7 mouse cellular contexts compared by ENCODE assay signal in the genomic region with DNA sequence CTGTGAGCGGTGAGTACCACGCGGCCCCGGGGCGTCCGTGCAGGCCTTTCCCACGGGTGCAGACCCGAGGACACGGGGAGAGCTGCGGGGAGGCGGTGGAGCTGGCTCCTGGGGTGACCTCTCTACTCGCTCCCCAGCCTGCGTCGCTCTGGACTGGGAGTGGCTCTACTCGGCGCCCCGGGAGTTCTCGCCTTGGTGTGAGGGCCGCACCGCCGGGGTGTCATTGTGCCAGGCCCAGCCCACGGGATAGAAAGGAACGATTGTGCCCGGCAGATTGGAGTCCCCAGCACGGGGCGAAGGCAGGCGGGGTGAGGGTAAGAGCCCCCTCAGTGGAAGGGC. TPM values are rescaled to one million over a fixed set of nuclear protein-coding genes. Genes with fewer than 3 reads are reported as not detected.
DNase-seq lines count a peak whose midpoint lies in the region; ATAC-seq and TF ChIP-seq lines count a peak whose summit lies in the region.

No protein-coding gene starts in this region.

- no peak for DNase-seq in lung, embryonic 14.5 days
- DNase-seq in lung, adult 18-20 months, result no peak
- DNase-seq in limb, embryonic 11.5 days (ENCODE audit: low spot score), result no peak
- no peak for DNase-seq in gastrocnemius, postnatal 10 days

- H3K27me3 ChIP-seq in lung, embryonic 14.5 days (ENCODE audit: insufficient read depth, low read length), result no peaks in the 10 kb centered on the region
- H3K27me3 ChIP-seq in limb, embryonic 11.5 days (ENCODE audit: control insufficient read depth, insufficient read depth, low read length), result no peaks in the 10 kb centered on the region

- H3K9ac ChIP-seq in lung, embryonic 14.5 days, result peak overlapping the region; percentile 76
- peak overlapping the region; percentile 78 for H3K9ac ChIP-seq in limb, embryonic 11.5 days (ENCODE audit: low read length)

- peak overlapping the region; percentile 76 for H3K4me2 ChIP-seq in lung, embryonic 14.5 days
- H3K4me2 ChIP-seq in limb, embryonic 11.5 days (ENCODE audit: low read depth, severe bottlenecking), result peak overlapping the region; percentile 78

- no peaks in the 10 kb centered on the region for H3K9me3 ChIP-seq in lung, embryonic 14.5 days (ENCODE audit: low read depth, low read length)
- no peaks in the 10 kb centered on the region for H3K9me3 ChIP-seq in limb, embryonic 11.5 days (ENCODE audit: control insufficient read depth, low read length)

- peaks cover 9% of the 10 kb centered on the region; the same call in 1 of the 2 replicates for H3K4me1 ChIP-seq in lung, embryonic 14.5 days (ENCODE audit: insufficient read depth)
- peaks cover 5% of the 10 kb centered on the region for H3K4me1 ChIP-seq in embryonic fibroblast, embryonic 13.5 days (ENCODE audit: control insufficient read depth, insufficient read depth, low read length)
- no peaks in the 10 kb centered on the region for H3K4me1 ChIP-seq in limb, embryonic 11.5 days (ENCODE audit: control insufficient read depth, insufficient read depth, low read length)
- H3K4me1 ChIP-seq in olfactory bulb, adult 2 months (ENCODE audit: control insufficient read depth, insufficient read depth, low read length), result peaks cover 2% of the 10 kb centered on the region

- WGBS in lung, embryonic 14.5 days, result 0% methylated on average over 26 of the region's 27 CpGs
- WGBS in limb, embryonic 11.5 days, result under 1% methylated on average over 27 of the region's 27 CpGs
- under 1% methylated on average over 27 of the region's 27 CpGs for WGBS in olfactory bulb, adult 2 months

- peak overlapping the region; percentile 96 for H3K27ac ChIP-seq in lung, embryonic 14.5 days (ENCODE audit: low read depth)
- peak overlapping the region; percentile 60; the same call in 1 of the 2 replicates for H3K27ac ChIP-seq in embryonic fibroblast, embryonic 13.5 days (ENCODE audit: insufficient read depth, low read length)
- peak overlapping the region; percentile 73 for H3K27ac ChIP-seq in limb, embryonic 11.5 days (replicated peaks; ENCODE audit: low read depth, low read length)
- H3K27ac ChIP-seq in olfactory bulb, adult 2 months (ENCODE audit: insufficient read depth, low read depth, low read length), result no peak overlapping the region

- H3K36me3 ChIP-seq in lung, embryonic 14.5 days (ENCODE audit: insufficient read depth), result no peaks in the 10 kb centered on the region
- H3K36me3 ChIP-seq in limb, embryonic 11.5 days (ENCODE audit: control insufficient read depth, insufficient read depth, low read length), result no peaks in the 10 kb centered on the region; the same call in 1 of the 2 replicates

- peak overlapping the region; percentile 72 for H3K4me3 ChIP-seq in lung, embryonic 14.5 days (ENCODE audit: low read depth, low read length)
- H3K4me3 ChIP-seq in embryonic fibroblast, embryonic 13.5 days (ENCODE audit: insufficient read depth, low read length), result peak overlapping the region; percentile 97
- H3K4me3 ChIP-seq in limb, embryonic 11.5 days (ENCODE audit: low read depth, low read length), result peak overlapping the region; percentile 75
- H3K4me3 ChIP-seq in olfactory bulb, adult 2 months (ENCODE audit: insufficient read depth, low read depth, low read length), result peak overlapping the region; percentile 89

- TF ChIP-seq CTCF in lung, embryonic 14.5 days (IDR thresholded peaks at IDR 0.05; ENCODE audit: low read depth), result no peak
- no peak for TF ChIP-seq CTCF in embryonic fibroblast, embryonic 13.5 days (IDR thresholded peaks at IDR 0.05; ENCODE audit: borderline replicate concordance, insufficient read depth, low read length)
- no peak for TF ChIP-seq CTCF in olfactory bulb, adult 2 months (IDR thresholded peaks at IDR 0.05; ENCODE audit: insufficient read depth, low read depth, low read length)

- ATAC-seq in lung, embryonic 14.5 days (ENCODE audit: insufficient read depth), result no peak
- no peak for ATAC-seq in limb, embryonic 11.5 days (ENCODE audit: insufficient number of reproducible peaks, low FRiP score, low TSS enrichment, low read depth)
- no peak for ATAC-seq in CD4-positive, CD25-positive, alpha-beta regulatory T cell, adult 4 months

- no peak for TF ChIP-seq POLR2A in embryonic fibroblast, embryonic 13.5 days (IDR thresholded peaks at IDR 0.05; ENCODE audit: low read depth, low read length)
- no peak for TF ChIP-seq POLR2A in olfactory bulb, adult 2 months (IDR thresholded peaks at IDR 0.05; ENCODE audit: insufficient read depth, low read depth, low read length)

RNA-seq across cellular contexts. Expression of a gene that starts 0.6 kb away (rescaled TPM):
- 60.1 and 63.4 TPM in 2 replicates for polyA plus RNA-seq in lung, embryonic 14.5 days (2014; fragmentation: Nextera tagmentation; extraction: Ambion mirVana)
- 44.6 and 46.0 TPM in 2 replicates for polyA plus RNA-seq in embryonic fibroblast, embryonic 13.5 days (2011; ENCODE audit: insufficient read length, low read depth, missing spikeins)
- 48.6 and 49.9 TPM in 2 replicates for polyA plus RNA-seq in limb, embryonic 11.5 days (2014; fragmentation: Nextera tagmentation; extraction: Ambion mirVana)
- polyA plus RNA-seq in olfactory bulb, adult 2 months (2012; ENCODE audit: insufficient read depth, insufficient read length, low replicate concordance, missing spikeins), result not detected in 2 replicates
- 10 to 100 TPM; 23.3 to 28.7 TPM for total RNA-seq in gastrocnemius, postnatal 10 days (2021)
- polyA plus RNA-seq in CD4-positive, CD25-positive, alpha-beta regulatory T cell, adult 4 months (2017; shearing (Covaris generic)), result 10 to 100 TPM; 18.8 to 30.0 TPM
